Mouse (Mus musculus) stomach, embryonic 14.5 days (tissue): ENCODE results near the gene Adamtsl3. TPM values are rescaled to one million over a fixed set of nuclear protein-coding genes. Genes with fewer than 3 reads are reported as not detected.

ENCODE experiments used
- ATAC-seq: fragments of 200-750 bp; cut with Nextera tagmentation; 2 replicates; pipeline ENCODE4 v1.8.0; 2017; ENCODE audit warnings: low read depth, moderate TSS enrichment; ENCODE audit not compliant: insufficient number of reproducible peaks, insufficient read depth, low FRiP score
- H3K27ac ChIP-seq: fragments of 300-500 bp; sonication (generic); 2 replicates; pipeline ENCODE4 v1.5.1; 2014; ENCODE audit warnings: mild to moderate bottlenecking, low read length, moderate library complexity, mixed read lengths
- H3K27me3 ChIP-seq: fragments of 300-500 bp; sonication (generic); 2 replicates; pipeline ENCODE4 v1.6.1; 2014; ENCODE audit warnings: low read length, control low read depth, mixed read lengths; ENCODE audit not compliant: control insufficient read depth, insufficient read depth
- H3K36me3 ChIP-seq: fragments of 300-500 bp; sonication (generic); 2 replicates; pipeline ENCODE4 v1.6.1; 2014; ENCODE audit warnings: mild to moderate bottlenecking, control low read depth, low read length, moderate library complexity, mixed read lengths; ENCODE audit not compliant: control insufficient read depth, insufficient read depth
- H3K4me1 ChIP-seq: fragments of 300-500 bp; sonication (generic); 2 replicates; pipeline ENCODE4 v1.6.1; 2014; ENCODE audit warnings: low read length, control low read depth, mixed read lengths; ENCODE audit not compliant: control insufficient read depth, insufficient read depth
- H3K4me2 ChIP-seq: fragments of 300-500 bp; sonication (generic); replicated peaks from 2 replicates; pipeline ENCODE4 v1.6.1; 2014; ENCODE audit warnings: low read depth, low read length, control low read depth
- H3K4me3 ChIP-seq: fragments of 300-500 bp; sonication (generic); 2 replicates; pipeline ENCODE4 v1.5.1; 2014; ENCODE audit warnings: low read depth, low read length, control low read depth
- H3K9ac ChIP-seq: fragments of 300-500 bp; sonication (generic); replicated peaks from 2 replicates; pipeline ENCODE4 v1.6.1; 2014; ENCODE audit warnings: low read depth, mild to moderate bottlenecking, control low read depth, low read length, moderate library complexity, mixed read lengths
- H3K9me3 ChIP-seq: fragments of 300-500 bp; sonication (generic); 2 replicates; pipeline ENCODE4 v1.6.1; 2016; ENCODE audit warnings: low read depth, low read length, control low read depth; ENCODE audit not compliant: control insufficient read depth
- WGBS: fragments of 180-500 bp; shearing (Covaris S2); extraction: QIAGEN DNeasy Blood & Tissue Kit; methylation state at CpG from one replicate; pipeline ENCODE4 v1.1.7; 2014; 5-methylcytosine and 5-hydroxymethylcytosine counted together
- polyA plus RNA-seq: library from polyadenylated mRNA; unstranded; fragments of >200 nt; fragmentation: Nextera tagmentation; extraction: Ambion mirVana; gene quantifications from 2 replicates; pipeline ENCODE4 v1.2.1, GENCODE M21; 2014

The Adamtsl3 gene
- polyA plus RNA-seq, 1 experiment from 2014 or later, result 1.5 TPM

GRCm38 (mm10) chr7:82602008-82602407 is 266.5 kb downstream of the Adamtsl3 start:
- ATAC-seq, result no peak
- 85% methylated on average over 4 of the region's 4 CpGs for WGBS
- H3K9me3 ChIP-seq, result no peaks in the 10 kb centered on the region

GRCm38 (mm10) chr7:82605425-82605824 is 269.9 kb downstream of the Adamtsl3 start:
- Histone ChIP-seq H3K27ac (no peak overlapping the region), H3K36me3 (no peaks in the 10 kb centered on the region), H3K27me3 (no peaks in the 10 kb centered on the region), H3K4me3 (no peak overlapping the region), H3K4me2 (no peak overlapping the region), H3K9me3 (no peaks in the 10 kb centered on the region), H3K4me1 (no peaks in the 10 kb centered on the region), H3K9ac (no peak overlapping the region)
- ATAC-seq, result no peak
- 65% methylated on average over 6 of the region's 6 CpGs for WGBS

More at GRCm38 (mm10) chr7:82602008-82602407, 266.5 kb downstream of the Adamtsl3 start:
- no peaks in the 10 kb centered on the region for H3K36me3 ChIP-seq
- no peak overlapping the region for H3K4me3 ChIP-seq
- H3K9ac ChIP-seq, result no peak overlapping the region
- no peaks in the 10 kb centered on the region for H3K27me3 ChIP-seq
- no peak overlapping the region for H3K4me2 ChIP-seq
- no peak overlapping the region for H3K27ac ChIP-seq
- H3K4me1 ChIP-seq, result no peaks in the 10 kb centered on the region

GRCm38 (mm10) chr7:82609629-82610028 is 274.1 kb downstream of the Adamtsl3 start:
- Histone ChIP-seq H3K4me1 (no peaks in the 10 kb centered on the region), H3K27ac (no peak overlapping the region), H3K4me3 (no peak overlapping the region), H3K36me3 (no peaks in the 10 kb centered on the region), H3K4me2 (no peak overlapping the region), H3K27me3 (no peaks in the 10 kb centered on the region), H3K9ac (no peak overlapping the region), H3K9me3 (no peaks in the 10 kb centered on the region)
- 65% methylated on average over 3 of the region's 3 CpGs for WGBS
- ATAC-seq, result no peak

DNA sequence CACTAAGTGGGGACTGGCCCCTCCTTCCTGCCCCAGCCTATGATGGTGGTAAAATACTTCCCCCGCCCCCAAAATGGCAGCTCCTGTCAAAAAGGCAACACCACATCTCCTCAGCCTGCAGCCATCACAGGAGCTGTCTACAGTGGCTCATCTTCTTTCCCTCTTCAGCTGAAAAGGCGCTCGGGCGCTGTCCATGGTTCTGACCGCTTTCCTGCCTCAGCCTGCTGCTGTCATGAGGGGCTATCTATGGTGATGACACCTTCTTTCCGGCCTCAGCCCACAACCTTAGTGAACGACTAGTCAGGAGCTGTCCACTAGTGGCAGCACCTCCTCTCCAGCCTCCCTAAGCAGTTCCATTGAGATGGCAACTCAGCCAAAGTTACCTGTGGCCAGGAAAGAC is 289.8 kb downstream of the Adamtsl3 start:
- Histone ChIP-seq H3K4me2 (no peak overlapping the region), H3K36me3 (no peaks in the 10 kb centered on the region), H3K4me1 (no peaks in the 10 kb centered on the region), H3K4me3 (no peak overlapping the region), H3K27ac (no peak overlapping the region), H3K9ac (no peak overlapping the region), H3K27me3 (no peaks in the 10 kb centered on the region), H3K9me3 (no peaks in the 10 kb centered on the region)
- WGBS, result 9% methylated on average over 7 of the region's 7 CpGs
- no peak for ATAC-seq

- peaks cover 5% of the 10 kb centered on the region; the same call in 1 of the 2 replicates for H3K4me1 ChIP-seq
- no peak overlapping the region for H3K4me3 ChIP-seq
- H3K4me2 ChIP-seq, result no peak overlapping the region
- H3K27ac ChIP-seq, result no peak overlapping the region
- H3K9me3 ChIP-seq, result no peaks in the 10 kb centered on the region
- 77% methylated on average over 3 of the region's 3 CpGs for WGBS
- no peaks in the 10 kb centered on the region; the same call in 1 of the 2 replicates for H3K36me3 ChIP-seq
- H3K9ac ChIP-seq, result no peak overlapping the region
- no peak for ATAC-seq
- H3K27me3 ChIP-seq, result no peaks in the 10 kb centered on the region
Observed at GRCm38 (mm10) chr7:82647183-82647582, 311.7 kb downstream of the Adamtsl3 start.

DNA sequence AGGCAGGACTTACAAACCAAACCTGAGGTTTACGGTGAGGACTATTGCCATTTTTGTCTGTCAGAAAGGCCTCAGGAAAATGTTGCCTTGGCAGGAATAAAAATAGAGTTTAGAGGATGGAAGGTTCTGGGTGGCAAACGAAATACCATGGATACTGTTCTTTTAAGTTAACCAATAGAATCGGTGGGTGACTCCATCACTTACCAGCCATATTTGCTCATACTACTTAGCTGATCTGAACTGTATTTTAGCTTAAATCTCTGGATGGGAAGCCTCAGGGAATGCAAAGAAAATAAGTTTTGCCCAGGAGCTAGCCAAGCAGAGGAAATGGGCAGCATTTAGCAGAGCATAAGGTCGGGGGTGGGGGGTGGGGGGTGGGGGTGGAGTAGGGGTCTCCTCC is 312.4 kb downstream of the Adamtsl3 start:
- peak overlapping the region; percentile 37; the same call in 1 of the 2 replicates for H3K9ac ChIP-seq
- no peak overlapping the region for H3K27ac ChIP-seq
- H3K9me3 ChIP-seq, result no peaks in the 10 kb centered on the region
- no peaks in the 10 kb centered on the region for H3K27me3 ChIP-seq
- no peak for ATAC-seq
- peak overlapping the region; percentile 54 for H3K4me2 ChIP-seq
- peaks cover 5% of the 10 kb centered on the region; the same call in 1 of the 2 replicates for H3K4me1 ChIP-seq
- 20% methylated on average over 4 of the region's 4 CpGs for WGBS
- peak overlapping the region; percentile 72 for H3K4me3 ChIP-seq
- no peaks in the 10 kb centered on the region; the same call in 1 of the 2 replicates for H3K36me3 ChIP-seq

- peaks cover 5% of the 10 kb centered on the region; the same call in 1 of the 2 replicates for H3K4me1 ChIP-seq
- H3K27ac ChIP-seq, result no peak within 1 kb of the TSS
- H3K9me3 ChIP-seq, result no peaks in the 10 kb centered on the region
- peak within 1 kb of the TSS; percentile 54 for H3K4me2 ChIP-seq
- H3K4me3 ChIP-seq, result peak within 1 kb of the TSS; percentile 72
- WGBS, result under 1% methylated on average over 46 of the region's 46 CpGs
- H3K9ac ChIP-seq, result peak within 1 kb of the TSS; percentile 37; the same call in 1 of the 2 replicates
- H3K27me3 ChIP-seq, result no peaks in the 10 kb centered on the region
- peak; percentile 95 for ATAC-seq
- no peaks in the 10 kb centered on the region; the same call in 1 of the 2 replicates for H3K36me3 ChIP-seq
Observed at GRCm38 (mm10) chr7:82648353-82649080, 313.0 kb downstream of the Adamtsl3 start, which contains the start of the genes Saxo2 and Efl1. Saxo2 (minus strand) TSS chr7:82648528. Efl1 (plus strand) TSS chr7:82648614.

DNA sequence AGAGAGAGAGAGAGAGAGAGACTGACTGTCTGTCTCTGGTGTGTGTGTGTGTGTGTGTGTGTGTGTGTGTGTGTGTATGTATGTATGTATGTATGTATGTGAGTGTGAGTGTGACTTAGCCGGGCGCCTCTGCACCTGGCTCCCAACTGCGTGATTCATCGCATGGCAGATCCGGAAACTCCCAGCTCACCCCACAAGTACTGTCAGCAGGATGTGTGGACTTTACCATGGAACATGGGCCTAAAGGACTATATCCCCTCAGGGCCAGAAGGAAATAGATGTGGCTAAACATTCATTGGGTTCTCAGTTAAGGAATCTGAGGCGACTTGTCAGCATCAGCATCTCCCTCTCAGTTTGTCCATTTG is 313.6 kb downstream of the Adamtsl3 start:
- WGBS, result 22% methylated on average over 6 of the region's 6 CpGs
- H3K27me3 ChIP-seq, result no peaks in the 10 kb centered on the region
- H3K4me1 ChIP-seq, result peaks cover 5% of the 10 kb centered on the region; the same call in 1 of the 2 replicates
- no peaks in the 10 kb centered on the region for H3K9me3 ChIP-seq
- no peaks in the 10 kb centered on the region; the same call in 1 of the 2 replicates for H3K36me3 ChIP-seq
- peak overlapping the region; percentile 37; the same call in 1 of the 2 replicates for H3K9ac ChIP-seq
- no peak overlapping the region for H3K27ac ChIP-seq
- peak overlapping the region; percentile 72 for H3K4me3 ChIP-seq
- H3K4me2 ChIP-seq, result peak overlapping the region; percentile 54
- peak; percentile 29 for ATAC-seq
